16 mouse cellular contexts compared by ENCODE assay signal in genomic region chr14:97982676-97983075, GRCm38 (mm10).
"Had no signal": no experiment of that assay in that cellular context is flagged by ENCODE, and none has a peak within 500 bp of the region (broad histone marks: within the 10 kb centered on the region; RNA-seq: fewer than 3 reads in every experiment).

No protein-coding gene starts in this region.

- H3K4me1 ChIP-seq: midbrain, embryonic 12.5 days; neural tube, embryonic 15.5 days had no signal

- H3K27ac ChIP-seq: midbrain, embryonic 10.5 days; midbrain, embryonic 12.5 days; neural tube, embryonic 13.5 days; neural tube, embryonic 15.5 days had no signal

- H3K4me2 ChIP-seq: lung, embryonic 14.5 days; midbrain, embryonic 12.5 days; neural tube, embryonic 13.5 days; neural tube, embryonic 15.5 days had no signal

- ATAC-seq: midbrain, embryonic 16.5 days had no signal

- DNase-seq: midbrain, embryonic 14.5 days; retina, postnatal 1 day; right cerebral cortex, adult 18-20 months; right cerebral cortex, postnatal 25 days; right cerebral cortex, postnatal 4 days; spleen, adult 18-20 months; thymus, adult 18-20 months; thymus, postnatal 14 days; thymus, postnatal 36 days had no signal

- H3K27me3 ChIP-seq: midbrain, embryonic 12.5 days; neural tube, embryonic 13.5 days; neural tube, embryonic 15.5 days had no signal

- H3K4me3 ChIP-seq: midbrain, embryonic 10.5 days; midbrain, embryonic 12.5 days; myocyte; neural tube, embryonic 13.5 days; neural tube, embryonic 15.5 days had no signal

- H3K9me3 ChIP-seq: midbrain, embryonic 10.5 days; midbrain, embryonic 12.5 days; neural tube, embryonic 13.5 days; neural tube, embryonic 15.5 days had no signal

- H3K36me3 ChIP-seq: midbrain, embryonic 10.5 days; midbrain, embryonic 12.5 days; neural tube, embryonic 13.5 days; neural tube, embryonic 15.5 days had no signal

- H3K9ac ChIP-seq: lung, embryonic 14.5 days; midbrain, embryonic 12.5 days; neural tube, embryonic 13.5 days; neural tube, embryonic 15.5 days had no signal
